Mouse (Mus musculus) mesoderm, embryonic 11.5 days (tissue): ENCODE measurements around the gene Psmd1.
"Not testable (repeated sequence)": the region's sequence is repeated elsewhere in the genome, so short reads cannot be mapped to it uniquely, and the experiment has no call there.

Source experiments
- DNase-seq: peaks from one replicate; pipeline ENCODE4 v3.0.0-alpha.2; 2012; ENCODE audit warnings: low read depth, low spot score

The Psmd1 gene

DNA sequence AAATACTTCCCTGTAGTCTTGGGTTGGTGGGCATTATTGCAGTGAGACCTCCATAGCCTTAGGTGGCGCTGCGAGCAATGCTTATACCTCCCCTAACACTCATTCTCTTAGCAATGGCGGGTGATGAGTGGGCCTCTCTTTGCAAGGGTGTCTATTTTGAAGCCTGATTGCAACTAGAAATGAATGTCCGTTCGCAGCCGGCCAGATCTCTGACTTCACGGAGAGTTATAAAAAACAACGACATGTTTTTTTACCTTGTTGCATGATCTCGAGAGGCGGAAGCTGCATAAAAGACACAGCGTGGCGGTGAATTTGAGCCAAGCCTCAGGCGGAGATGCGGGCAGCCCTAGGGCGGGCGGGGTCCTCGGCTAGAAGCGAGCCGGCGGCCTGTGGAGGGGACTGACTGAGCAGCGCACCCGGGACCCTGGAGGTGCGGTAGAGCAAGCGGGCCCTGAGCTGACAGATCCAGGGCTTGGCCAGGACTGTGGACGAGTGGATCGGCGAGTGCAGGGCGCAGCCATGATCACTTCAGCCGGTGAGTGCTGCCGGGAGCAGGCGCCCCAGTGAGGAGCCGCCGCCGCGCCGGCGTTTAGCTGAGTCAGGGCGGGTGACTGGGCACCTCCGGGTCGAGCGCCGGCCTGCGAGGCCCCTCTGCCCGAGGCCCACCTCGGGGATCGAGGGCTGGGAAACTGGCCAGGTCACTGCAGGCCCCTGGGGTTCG is at the start of gene Psmd1:
Gene Psmd1 (plus strand): TSS at position 117 of the 721 bp plus-strand sequence.
- peak; percentile 95 for DNase-seq

DNA sequence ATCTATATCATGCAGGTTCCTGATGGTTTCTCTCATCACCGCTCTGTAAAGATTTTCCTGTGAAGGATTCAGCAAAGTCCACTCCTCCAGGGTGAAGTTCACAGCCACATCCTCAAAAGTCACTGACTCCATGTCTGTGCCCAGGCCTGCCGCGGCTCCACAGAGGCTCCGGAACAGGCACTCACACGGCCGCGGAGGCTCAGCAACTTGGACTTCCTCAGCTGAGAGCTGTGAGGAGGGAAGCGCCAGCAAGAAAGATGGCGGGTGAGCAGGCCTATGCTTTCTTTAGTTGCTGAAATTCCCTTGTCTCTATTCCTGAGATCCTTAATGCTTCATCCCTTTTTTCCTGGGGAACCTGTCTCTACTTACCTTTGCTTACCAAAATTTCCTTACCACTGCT is 48.4 kb upstream of the Psmd1 start:
- DNase-seq = not testable (repeated sequence)

DNA sequence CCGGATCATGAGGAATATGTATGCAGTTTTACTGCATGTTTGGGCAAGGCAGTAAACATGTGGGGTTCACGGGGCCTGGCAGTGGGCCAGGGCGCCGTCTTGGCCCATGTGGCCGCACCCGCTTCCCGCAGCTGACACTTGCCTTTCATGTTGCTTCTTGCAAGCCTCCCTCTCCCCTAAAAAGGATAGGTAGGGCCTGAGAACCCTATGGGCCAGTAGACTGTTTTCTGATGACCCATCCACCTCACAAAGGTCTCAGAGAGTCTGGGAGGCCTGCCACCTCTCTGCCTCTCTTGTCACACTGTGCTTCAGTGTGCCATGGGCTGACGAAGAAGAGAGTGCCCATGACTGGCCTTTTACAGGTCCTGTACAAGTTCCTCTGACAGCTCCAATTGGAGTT is 47.7 kb upstream of the Psmd1 start, which contains the start of gene Spata3:
Gene Spata3 (plus strand): TSS at position 301 of the 400 bp plus-strand sequence.
- DNase-seq = no peak

DNA sequence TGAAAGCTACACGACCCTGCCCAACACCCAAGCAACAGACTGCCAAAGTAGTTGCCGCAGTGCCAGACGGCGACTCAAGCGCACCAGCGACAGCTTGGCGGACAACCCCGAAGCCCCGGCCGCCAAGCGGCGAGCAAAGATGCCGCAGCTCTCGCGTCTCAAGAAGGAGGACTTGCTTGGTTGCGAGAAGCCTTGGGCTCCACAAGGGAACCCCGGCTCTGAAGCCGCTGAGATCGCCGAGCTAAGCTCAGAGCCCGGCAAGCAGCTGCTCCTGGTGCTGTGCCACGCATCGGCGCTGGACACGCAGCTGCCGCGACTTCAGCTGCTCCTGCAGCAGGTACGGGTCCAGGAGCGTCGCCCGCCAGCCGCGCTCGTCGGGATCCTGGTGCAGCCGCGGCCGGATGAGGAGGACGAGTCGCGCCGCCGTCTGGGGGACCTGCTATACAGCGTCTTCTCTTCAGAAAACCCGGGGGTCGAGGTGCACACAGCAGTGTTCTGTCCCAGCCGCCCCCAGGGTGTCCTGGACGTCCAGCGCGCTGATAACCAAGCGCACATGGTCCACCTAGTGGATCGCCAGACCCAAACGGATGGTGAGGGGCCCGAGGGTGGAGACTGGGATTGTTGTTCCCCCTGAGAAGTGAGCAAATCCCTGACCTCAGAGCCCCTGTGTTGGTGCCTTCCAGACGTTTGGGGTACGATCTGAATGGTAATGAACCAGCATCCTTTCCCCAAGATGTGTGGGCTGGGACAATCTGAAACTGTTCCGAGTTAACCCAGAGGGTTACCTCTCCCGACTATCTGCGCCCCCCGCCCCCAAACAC is 45.7 kb upstream of the Psmd1 start:
- peak; percentile 78 for DNase-seq

DNA sequence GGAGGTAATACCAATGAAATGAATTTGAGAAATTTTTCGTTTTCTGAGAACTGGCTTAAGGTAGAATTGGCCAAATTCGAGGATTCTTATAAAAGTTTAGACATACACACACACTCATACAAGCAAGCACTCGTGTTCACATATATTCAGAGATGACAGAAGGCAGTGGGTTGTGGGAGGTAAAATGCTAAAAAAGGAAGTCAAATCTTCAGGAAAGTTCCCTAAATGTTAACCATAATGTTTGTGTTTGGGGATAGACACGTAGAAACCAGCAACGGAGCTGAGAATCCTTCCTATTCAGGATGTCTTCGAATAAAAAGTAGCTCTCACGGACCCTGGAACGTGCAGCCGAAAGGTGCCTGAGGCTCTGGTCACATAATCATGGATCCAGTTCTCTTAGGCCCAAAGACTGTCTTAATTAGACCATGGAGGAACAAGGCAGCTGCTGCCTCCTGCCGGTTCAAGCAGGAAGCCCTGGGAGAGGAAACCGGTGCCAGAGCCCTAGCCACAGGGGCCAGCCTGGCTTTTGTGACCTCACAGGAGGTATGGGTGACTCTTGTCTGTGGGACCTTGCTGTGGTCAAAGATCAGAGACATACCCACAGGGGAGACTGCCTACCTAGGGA is 42.7 kb upstream of the Psmd1 start:
- no peak for DNase-seq

DNA sequence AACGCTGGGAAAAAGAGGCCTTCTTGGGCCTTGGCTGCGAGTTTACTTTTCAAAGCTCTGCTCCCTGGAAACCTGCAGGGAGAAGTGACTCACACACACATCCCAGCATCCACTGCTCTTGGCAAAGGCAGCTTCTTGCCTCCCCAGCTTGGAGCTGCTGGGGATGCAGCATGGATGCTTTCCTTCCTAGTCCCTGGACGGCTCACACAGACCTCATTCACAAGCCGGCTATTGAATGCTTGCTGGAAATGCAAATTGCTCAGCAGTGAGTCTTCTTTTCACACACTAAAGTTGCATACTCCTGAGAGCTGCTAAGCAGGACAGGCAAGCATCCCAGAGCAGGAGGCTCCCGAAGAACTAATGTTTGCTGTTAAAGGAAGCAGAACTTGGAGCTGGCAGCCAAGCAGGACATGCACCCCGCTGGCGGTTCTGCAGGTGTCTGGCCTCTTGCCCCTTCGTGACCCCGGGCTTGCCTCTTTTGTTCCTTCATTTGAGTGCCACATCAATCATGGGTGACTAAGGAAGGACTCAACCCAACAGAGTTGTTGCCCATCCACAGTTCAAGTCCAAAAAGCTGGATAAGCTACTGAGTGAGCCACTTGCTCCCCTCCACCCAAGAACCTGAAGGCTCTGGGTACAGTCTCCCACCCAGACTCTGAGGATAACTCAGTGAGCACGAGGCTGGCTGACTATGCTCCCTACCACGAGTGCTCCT is 31.8 kb upstream of the Psmd1 start:
- DNase-seq = peak; percentile 24

DNA sequence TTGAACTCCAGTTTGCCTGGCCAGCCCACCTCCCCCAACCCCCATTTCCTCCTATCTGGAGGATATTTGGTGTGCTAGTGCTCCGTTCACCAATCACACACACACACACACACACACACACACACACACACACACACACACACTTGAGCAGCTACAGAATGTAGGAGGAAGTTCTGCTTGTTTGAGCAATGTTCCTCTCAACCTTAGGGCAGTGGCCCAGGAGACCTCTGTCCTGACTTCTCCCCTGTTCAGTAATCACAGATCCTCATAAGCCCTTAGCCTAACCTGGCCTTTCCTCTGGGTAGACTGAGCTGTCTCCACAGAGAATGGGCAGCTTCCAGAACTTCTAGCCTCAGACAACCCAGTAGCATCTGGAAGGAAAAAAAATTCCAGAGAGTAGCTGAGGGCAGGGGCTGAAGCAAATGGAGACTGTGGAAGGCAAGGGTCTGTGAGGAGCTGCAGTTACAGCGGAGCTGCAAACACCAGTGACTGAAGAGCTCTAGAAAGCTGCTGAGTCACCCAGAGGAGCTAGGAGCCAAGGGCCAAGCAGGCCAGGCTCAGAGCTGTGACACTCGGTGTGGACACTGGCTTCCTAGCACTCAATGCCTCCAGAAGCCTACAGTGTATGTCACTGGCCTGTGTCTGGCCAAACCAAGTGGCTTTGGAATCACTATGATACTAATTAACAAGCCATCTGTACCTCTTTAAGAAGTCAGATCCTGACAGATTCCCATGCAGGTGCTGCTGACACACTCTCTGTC is 25.8 kb upstream of the Psmd1 start:
- no peak for DNase-seq

DNA sequence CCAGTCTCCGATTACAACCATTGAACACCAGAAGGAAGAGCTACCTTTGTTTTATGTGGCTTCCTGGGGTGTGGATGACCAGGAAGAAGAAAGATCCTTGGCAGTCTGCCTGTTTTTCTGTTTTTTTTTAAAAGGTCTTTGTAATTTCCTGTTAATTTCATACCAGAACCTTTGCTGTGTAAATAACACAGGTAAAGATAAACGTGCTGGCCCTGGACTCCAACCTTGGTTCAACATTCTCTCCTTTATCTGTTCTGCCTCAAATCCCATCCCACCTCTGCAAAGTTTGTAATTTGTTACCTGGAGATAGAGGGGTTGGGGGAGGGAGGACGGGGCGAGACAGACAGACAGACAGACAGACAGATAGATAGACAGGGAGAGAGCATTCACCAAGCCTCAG is 24.1 kb upstream of the Psmd1 start:
- no peak for DNase-seq

DNA sequence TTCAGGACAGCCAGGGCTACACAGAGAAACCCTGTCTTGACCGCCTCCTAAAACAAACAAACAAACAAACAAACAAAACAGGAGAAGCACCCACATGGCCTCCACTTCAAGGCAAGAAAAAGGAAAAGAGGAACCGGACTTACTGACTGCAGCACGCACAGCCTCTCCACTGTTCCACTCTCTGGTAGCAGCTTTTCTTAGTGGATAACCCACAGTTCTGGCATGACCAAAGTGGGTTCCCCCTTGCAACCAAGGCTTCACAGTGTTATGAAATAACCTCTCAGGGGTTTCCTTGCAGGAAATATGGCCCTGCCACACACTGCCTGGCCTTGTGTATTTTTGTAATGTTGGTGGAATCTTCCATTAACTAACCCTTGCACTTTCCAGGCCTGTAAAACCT is 23.4 kb upstream of the Psmd1 start:
- no peak for DNase-seq

DNA sequence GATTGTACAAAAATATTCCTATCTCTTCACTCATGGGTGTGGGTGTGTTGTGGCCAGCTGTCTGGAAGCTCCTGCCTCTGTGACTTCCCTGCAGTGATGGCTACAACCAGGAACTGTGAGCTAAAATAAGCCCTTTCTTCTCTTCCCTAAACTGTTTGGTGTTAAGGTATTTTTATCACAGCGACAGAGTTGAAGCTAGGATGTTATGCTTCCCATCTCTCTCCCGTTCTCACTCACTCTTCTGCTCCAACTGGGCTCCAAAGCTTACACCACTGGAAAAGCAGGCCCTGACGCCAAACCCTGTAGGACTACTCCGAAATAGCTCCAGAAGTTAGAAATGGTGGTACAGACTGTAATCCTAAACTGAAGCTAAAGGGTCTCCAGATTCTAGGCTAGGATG is 19.1 kb upstream of the Psmd1 start:
- no peak for DNase-seq

DNA sequence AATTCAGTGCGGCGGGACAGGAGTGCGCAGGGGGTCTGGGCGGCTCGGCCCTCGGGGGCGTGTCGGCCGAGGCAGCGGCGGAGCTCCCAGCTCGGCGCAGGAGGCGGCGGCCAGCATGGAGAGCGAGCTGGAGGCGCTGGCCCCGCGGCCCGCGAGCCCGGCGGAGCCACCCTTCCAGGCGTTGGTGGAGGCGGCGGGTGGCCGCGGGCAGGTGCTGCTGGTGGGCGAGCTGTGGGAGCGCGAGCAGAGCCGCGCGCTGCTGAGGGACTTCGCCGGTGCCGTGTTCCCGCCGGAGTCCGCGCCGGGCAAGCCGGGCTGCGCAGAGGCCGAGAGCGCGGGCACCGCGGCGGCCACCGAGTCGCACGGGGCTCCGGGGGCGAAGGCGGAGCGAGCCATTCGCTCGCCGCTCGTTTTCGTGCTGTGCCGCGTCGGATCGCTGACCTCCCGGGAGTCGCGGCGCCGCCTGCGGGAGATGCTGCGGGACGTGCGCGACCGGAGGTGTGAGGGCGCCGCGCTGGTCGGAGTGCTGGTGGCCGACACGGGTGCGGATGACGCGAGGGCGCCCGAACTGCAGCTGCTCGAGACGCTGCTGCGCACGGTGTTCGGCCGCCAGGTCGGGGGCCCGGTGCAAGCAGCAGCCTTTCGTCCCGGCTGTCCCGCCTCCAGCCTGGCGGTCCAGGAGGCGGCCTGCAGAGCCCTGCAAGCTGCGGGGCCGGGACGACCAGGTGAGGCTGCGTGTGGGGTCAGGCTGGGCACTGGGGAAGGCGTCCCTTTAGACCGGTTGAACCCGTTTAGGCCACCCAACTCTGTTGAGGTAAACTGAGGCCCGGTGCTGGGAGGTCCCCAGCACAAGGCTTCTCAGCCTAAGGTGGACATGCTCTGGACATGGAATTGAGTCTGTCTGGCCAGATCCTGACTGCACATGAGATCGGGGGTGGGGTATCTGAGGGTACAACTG is 18.1 kb upstream of the Psmd1 start, which contains the start of gene 2810459M11Rik:
Gene 2810459M11Rik (plus strand): TSS at position 16 of the 958 bp plus-strand sequence.
- DNase-seq = peak; percentile 33

DNA sequence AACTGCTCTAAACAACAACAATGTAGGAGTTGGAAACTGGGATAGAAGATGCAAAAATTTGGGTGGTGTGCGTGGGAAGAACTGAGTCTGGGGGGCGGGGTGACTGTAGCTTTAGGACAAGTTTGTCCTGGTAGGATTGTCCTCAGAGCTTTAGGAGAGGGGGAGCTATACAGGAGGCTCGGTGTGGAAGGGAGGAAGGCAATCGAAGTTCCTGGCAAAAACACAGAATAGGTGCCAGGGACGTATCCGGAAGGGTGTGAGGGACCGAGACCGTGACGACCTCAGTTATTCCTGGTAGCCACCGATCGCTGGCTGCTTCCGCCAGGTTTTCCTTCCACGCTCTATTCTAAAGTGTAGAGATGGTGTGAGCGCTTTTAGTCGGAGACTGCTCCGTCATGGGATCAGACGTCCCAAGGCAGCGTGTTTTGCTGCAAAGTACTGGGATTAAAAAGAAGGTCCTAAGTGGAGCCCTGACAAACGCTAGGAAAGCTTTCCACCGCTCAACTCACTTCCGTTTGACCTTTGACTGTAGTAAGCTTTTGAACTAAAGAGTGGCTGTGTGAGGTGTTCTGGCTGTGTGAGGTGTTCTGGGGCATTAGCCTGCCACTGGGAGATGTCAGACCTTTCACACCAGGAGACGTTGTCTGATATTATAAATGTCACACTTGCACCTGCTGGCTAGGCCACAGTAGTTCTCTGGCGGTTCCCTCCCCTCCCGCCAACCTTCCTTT is 17.2 kb upstream of the Psmd1 start:
- peak; percentile 6 for DNase-seq

DNA sequence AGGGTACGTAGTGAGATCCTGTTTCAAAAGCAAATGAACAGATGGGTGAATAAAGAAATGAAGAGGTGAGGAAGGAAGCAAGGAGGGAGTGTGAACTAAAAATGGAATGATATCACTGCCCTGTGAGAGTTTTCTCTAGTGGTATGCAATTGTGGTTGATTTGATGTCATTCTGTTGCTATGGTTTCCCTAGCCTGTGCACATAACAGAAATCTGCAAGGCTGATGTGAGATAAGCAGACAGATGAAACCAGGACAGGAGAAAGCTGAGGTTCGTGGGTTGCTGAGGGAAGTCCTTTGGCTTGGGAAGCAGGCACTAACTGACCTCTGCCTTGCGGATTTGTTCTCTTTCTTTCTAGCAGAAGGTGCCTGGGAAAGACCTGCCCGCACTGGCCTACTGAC is 16.0 kb upstream of the Psmd1 start:
- no peak for DNase-seq

DNA sequence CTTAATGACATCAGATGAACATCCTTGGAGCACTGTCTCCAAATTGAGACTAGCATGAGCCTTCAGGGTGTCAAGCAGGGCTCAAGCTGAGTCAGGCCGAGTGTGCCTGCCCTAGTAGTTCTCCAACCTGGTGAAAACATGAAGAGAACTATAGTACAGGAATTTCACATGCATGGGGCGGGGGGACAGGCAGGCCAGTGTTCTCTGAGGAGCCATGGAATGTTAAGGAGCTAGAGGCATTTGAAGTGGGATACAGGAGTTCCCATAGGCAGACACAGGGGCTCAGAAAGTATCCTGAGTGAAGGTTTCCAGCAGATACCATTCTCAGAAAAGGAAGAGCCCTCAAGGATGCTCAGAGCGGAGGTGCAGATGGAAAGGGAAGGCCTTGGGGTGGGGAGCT is 15.4 kb upstream of the Psmd1 start:
- DNase-seq = no peak

DNA sequence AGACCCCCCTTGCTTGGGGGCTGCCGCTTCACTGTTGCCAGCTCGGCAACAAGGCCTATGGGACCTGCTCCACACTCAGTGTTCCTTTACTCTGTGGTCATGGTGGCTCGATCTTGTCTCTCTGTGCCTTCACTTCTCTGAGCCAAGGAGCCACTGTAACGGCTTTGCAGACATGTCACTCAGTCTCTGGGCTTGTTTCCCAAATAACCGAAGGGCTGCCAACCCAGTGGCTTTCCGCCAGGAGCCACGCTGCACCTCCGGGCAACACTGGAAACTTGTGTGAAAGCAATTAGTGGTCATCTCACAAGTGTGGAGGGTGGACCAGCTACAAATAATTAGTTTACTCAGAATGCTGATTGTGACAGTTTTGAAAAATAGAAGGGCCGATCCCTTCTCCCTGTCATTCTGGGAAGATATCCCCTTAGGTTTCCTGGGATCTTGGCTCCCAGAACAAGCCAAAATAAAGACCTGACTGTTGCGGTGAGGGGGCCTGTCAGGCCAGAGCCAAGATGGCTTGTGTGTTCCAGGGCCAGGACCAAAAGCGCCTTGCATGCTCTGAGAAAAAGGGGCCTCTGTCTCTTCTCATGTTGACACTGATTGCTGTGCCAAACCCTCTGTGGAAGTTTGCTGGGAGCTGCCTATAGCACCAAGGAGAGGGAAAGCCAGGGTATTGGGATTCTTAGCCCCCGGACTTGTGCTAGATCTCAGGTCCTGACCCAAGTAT is 10.8 kb upstream of the Psmd1 start:
- DNase-seq = no peak

DNA sequence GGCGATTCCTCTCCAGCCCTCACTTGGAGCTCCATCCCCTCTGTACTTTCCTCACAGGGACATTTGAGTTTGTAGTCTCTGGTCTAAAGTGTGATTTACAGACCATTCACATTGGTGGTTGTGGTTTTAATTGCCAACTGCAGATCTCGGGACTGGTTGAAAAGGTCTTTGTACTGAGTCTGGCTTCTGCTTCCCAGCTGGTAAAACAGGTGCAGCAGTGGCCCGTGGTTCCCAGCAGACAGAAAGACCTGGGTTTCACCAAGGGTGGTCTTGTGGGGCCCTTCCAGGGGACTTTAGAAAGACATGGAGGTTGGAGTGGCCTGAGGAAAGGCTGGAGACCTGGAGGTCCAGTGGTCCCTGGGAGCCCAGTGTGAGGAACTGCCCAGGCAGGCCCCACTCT is 9.2 kb upstream of the Psmd1 start:
- no peak for DNase-seq

DNA sequence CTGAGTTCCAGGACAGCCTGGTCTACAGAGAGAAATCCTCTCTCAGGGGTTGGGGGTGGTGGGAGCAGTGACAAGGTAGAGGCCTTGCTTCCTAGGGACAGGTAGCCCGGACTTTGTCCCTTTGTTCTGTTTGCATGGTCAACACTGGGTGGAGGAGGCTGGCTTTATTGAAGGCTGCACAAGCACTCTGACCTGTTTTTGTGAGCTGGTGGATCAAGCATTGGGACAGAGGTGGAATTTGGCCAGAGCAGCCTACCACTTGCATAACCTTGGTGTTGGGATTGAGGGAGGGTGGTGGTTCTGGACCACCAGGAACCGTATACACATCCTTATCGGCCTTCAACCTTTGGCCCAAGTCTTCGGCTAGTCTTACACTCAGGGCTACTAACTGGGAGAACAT is 7.9 kb upstream of the Psmd1 start:
- DNase-seq = no peak
